Mouse (Mus musculus): Measurements from ENCODE around the gene Ankrd27. TPM values are rescaled to one million over a fixed set of nuclear protein-coding genes. Genes with fewer than 3 reads are reported as not detected.

The Ankrd27 gene
- total RNA-seq, 2 experiments from 2014 or later = 42.0 to 44.1 TPM

DNA sequence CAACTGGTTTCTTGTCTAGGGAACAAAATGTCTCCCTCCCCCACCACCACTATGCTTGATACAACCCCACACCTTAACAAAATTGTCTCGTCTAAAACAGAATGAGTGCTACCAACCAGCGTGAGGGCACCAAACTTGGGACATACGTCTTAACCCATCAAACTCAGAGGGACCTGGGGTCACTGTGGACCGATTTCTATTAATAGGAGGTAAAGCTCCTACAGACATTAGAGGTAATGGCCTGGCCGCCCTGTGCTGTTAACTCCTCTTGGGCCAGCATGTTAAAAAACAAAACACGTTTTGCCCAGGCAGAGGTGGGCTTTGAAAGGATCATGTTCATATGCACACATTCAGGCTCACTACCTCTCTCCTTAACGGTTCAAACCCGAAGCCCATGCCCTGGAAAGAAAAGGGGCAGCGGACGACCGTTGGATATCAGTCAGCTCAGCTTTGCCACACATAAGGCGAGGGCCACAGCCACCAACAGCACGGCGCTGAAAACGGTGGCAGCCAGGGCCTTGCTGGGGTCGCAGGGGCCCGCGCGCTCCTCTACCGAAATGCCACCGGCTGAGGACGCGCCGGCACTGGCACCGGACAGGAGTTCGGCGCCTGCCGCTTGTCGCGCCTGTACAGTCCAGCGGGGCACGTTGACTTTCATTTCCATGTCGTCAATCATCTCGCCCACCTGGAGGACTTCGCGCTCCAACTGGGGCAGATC lies 1.8 kb upstream of the Ankrd27 start:
- DNase-seq = no peak

DNA sequence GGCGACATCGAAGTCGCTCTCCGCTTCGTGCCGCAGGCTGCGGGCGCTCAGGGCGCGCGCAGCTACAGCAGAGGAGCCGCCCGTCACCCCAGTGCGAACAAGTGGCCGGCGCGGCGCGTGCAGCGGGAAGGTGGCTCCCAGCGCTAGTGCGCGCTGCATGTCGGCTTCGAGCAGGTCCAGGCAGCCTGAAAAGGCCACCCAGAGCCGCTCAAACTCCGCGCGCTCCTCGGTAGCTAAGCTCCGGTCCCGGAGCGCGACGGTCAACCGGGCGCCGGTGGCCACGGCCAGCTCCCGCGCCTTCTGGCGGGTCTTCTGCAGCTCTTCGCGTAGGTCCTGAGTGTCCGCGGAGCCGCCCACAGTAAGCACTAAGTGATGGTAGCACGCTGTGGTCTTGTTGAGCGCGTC lies 1.3 kb upstream of the Ankrd27 start:
- DNase-seq = no peak

DNA sequence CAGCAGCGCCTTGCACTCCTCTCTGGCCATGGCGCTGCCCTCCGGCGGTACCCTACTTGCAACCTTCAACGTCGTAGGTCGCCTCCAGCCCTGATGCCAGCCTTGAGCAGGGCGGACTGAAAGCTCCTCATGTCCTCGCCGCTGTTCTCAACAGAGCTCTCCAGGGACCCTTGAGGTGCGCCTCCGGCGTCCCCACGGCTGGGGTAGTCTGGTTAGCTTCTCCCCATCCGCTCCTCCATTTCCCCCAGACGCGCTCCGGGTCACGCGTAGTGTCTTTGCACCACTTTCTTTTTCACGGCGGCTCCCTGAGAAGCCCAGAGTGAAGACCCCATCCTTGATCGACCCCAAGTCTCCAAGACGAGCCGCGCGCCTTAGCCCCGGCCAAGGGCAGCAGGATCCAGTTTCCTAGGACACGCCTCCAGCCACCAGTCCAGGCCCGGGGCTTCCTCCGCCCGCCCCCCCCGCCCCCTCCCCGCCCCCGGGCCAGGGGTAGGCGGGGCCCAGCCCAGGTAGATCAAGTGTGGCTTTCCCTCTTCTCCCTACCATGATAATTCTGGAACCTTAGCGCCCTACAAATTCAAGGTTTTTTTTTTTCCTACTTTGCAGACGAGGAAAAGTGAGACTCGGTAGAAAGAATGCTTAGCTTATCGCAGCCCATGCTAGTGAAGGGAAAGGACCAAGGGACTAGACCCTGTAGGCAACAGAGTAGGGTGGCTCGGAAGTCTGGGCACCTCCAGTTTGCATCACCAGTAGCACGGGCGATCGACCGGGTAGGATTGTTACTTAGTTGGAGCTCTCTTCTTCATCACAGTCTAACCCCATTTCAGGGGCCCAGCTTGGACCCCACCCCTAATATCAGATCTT lies 621 bp upstream of the Ankrd27 start, which contains the start of gene Rgs9bp:
Gene Rgs9bp (minus strand): TSS at position 392 of the 864 bp plus-strand sequence.
- no peak for DNase-seq

DNA sequence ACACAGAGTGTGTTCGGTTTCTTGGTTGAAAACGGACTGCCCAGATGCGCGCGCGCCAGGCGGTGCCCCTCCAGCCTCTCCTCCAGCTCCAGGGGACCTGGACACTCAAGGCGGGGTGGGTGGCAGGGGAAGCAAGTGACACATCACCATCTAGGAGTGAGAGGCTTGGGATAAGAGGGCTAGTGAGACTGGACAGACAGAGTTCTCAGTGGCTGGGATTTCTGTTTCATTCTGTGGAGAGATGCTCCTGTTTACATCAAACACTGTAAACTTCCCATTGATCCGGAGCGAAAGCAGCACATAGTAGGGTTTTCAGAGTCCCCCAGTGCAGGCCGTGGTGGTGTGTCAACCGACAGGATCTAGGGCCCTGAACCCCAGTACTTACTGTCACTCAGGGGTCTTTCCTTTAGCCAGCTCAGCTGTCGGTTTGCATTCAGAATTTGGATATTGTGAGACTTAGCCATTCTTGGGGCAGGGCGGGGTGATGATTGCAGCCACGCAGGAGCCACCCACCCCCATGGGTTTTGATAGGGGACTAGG lies 932 bp downstream of the Ankrd27 start:
- DNase-seq = no peak

DNA sequence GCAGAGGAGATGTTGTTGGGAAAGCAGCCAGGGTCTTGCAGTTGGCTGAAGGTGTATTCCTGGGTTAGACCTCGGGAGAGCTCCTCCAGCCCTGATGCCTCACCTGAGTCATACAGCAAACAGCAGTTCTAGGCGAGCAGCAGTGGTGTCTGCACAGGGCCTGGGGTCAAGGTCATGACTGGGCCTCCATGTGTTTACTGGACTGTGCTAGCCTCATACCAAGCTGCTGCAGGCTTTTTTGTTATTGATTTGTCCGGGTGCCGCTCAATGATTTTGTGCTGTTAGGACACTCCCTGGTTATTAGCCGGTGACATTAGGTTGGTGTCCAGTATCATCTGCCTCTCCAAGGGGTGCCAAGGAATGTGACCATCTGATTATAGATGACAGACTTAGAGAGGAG lies 1.7 kb downstream of the Ankrd27 start:
- DNase-seq = no peak

DNA sequence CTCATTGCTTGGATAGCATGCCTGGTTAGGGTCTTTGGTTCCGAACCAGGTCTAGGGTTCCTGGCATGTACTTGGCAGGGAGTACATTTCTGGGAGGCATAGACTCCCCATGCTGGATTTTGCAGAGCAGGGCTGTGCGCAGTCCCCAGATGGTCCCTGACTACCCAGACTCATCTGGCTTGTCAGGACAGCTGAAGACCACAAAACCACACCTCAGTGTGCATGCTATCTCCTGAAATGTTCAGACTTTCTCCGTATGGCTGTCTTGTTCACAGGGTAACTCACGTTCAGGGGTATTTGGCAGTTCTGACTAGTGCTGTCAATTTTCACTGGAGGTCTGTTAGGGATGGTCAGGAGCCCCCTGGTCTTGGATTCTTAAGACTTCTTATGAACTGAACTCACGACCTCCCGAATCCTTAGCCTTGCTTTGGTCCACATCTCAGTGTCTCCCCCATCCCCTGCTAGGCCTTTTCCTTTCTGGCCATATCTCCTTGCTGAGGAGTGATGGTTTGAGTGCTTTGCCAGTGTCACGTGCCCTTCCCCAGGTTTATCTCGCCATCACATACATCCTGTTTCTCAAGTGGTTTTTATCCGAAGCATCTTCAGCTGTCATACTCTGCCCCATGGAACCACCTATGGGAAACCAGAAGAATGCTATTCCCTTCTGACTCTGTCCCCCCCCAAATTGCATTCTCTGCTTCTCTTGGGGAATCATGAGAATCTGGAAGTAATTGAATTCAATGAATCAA lies 2.8 kb downstream of the Ankrd27 start:
- DNase-seq = no peak

DNA sequence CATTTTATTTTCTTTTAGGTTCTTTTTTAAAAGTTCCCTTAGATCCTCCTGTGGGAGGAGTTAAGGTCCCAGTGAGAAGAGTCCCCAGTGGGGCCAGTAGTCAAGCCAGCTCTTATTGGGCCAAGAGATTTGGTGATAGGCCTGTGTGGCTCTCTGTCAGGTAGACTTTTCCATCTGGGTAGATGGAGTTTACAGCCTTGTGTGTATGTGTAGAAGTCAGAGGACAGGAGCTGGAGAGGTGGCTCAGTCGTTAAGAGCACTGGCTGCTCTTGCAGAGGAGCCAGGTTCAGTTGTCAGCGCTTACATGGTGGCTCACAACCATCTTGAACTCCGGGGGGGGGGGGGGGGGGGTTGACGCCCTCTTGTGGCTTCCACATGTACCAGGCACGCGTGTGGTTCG lies 3.4 kb downstream of the Ankrd27 start:
- DNase-seq = no peak

DNA sequence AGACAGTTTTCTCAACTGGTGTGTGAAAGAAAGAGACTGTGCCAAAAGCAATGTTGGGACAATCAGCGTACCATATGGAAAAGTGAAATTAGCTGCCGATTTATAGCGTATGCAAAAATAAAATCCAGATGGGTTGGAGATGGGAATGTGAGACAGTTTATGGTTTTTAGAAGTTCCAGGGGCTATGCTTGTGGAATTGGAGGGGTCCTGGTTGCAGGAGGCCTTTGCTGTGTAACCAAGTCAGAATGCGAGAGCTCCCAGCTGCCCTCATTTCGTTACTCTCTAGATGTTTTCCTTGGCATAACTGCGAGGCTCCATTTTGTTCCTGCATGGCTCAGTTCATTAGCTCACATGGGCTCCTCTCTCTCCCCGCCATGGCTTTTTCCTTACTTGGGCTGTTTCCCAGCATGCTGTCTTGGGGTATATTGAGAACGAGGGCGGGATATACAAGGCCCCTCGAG lies 4.7 kb downstream of the Ankrd27 start:
- DNase-seq = peak in 1 of 2 experiments; percentile 11

DNA sequence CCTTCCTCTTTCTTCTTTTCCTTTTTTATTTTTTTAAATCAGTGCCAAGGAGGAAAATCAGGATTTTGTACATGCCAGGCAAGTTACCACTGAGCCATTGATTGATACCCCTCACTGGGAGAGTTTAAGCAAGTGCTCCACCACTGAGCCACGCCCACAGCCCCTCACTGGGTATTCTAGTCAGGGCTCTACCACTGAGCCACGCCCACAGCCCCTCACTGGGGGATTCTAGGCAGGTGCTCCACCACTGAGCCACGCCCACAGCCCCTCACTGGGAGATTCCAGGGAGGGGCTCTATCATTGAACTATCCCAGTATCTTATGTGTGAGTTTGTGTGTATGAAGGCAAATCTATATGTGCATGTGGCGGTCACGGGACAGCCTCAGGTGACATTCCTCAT lies 8.3 kb downstream of the Ankrd27 start:
- DNase-seq = no peak

DNA sequence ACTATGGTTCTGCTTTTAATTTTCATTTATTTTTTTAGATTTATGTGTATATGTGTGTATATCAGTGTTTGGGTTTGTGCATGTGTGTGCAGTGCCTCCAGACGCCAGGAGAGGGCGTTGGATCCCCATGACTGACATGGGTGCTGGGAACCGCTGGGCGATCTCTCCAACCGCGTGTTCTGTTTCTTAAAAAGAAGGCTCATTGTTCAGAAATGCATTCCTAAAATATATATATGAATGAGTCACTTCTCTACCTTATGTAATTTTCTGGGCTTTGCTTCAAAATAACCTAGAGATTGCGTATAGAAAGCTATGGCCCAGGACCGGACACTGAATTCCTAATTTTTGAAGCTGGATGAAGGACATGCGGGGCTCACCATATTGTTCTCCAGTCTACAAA lies 13.4 kb downstream of the Ankrd27 start:
- DNase-seq = no peak

DNA sequence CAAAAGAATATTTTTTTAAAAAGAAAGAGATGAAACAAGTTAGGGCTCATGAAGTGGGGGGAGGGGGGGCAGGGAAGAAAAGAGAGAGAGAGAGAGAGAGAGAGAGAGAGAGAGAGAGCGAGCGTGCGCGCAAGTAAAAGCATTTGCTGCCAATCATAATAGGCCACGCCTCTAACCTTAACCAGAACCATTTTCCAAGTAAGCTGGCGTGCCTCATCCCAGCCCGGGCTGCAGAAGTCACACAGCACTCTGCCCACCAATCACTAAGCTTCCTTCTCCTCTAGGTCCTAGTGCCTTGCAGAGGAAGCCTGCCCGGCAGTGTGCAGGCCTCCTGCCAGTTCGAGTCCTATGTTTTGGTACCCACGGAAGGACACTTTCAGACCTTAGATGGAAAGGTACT lies 14.0 kb downstream of the Ankrd27 start:
- DNase-seq = no peak

DNA sequence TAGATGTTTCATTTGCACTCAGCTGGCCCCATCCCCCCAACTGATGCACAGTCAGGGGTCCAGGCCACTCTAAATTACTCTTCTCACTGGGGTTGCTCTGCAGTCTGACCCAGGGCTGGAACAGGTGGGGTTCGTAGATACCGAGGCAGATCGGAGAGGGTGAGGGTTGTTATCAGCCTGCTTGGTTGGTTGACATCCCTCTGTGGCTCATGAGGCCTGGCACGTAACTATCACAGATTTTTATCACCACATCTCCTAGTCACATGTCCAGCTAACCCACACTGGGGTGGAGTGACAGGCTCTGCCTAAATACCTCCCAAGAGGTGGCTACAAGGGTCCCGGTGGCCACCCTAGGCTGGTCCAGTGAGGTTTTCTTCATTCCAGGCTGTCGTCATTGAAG lies 15.1 kb downstream of the Ankrd27 start:
- DNase-seq = no peak

DNA sequence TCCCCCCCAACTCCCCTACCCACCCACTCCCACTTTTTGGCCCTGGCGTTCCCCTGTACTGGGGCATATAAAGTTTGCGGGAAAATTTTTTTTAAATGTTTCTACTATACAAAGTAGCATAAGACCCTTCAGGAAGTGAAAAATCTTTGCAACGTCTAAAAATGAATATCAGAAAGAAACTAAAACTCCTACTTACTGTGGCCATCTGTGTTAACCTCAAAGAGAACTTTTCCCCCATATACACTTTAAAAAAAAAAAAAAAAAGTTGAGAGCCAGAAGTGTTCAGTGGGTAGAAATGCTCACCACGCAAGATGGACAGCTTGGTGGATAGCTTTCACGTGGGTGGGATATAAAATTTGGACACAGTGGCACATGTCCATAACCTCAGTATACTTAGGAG lies 16.7 kb downstream of the Ankrd27 start:
- DNase-seq = no peak

DNA sequence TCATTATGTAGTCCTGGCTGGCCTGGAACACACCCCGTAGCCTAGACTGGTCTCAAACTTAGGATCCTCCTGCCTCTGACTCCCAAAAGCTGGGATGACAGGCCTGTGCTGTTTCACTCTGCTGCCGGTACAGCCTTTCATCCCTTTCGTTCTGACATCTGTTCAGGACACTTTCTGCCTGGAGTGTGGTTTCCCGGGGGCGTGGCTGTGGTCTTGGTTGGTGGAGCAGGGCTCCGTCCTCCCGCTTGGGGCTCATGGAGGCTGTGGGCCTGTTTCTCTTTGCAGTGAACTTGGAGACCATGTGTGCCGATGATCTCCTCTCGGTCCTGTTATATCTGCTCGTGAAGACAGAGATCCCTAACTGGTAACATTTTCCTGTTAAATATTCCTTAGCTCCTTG lies 20.8 kb downstream of the Ankrd27 start:
- no peak for DNase-seq

DNA sequence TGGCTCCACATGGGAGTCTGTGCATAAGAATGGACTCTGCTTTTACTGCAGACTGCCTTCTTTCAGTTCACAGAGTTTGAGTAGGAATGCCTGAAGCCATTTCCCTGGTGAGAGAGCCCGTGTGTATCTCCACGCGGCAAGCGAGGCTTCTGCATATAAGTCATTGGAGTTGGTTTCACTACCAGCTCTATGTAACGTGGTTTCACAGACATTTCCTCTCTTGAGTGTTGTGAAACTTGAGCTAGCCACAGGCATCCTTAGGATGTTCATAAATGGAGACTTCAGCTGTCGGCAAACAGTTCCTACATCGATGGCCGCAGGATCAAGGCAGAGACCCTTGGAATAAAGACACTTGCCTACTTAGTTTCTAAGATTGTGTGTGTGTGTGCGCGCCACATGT lies 23.2 kb downstream of the Ankrd27 start:
- DNase-seq = no peak

DNA sequence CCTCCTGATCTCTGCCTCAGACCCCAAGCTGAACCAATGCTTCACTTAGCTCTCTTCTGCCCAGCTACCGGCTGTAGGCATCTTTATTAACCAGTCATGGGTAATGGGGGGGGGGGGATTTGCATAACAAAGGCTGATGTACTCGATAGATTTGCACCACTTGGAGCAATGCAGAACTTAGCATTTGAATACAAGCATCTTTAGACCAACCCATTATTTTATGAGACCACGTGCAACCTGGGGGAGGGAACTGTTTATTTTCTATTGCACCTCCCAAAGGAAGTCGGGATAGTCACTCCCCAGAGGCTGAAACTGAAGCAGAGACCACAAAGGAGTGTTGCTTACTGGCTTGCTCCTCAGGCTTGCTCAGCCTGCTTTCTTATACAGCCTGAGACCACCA lies 31.5 kb downstream of the Ankrd27 start:
- DNase-seq = no peak

DNA sequence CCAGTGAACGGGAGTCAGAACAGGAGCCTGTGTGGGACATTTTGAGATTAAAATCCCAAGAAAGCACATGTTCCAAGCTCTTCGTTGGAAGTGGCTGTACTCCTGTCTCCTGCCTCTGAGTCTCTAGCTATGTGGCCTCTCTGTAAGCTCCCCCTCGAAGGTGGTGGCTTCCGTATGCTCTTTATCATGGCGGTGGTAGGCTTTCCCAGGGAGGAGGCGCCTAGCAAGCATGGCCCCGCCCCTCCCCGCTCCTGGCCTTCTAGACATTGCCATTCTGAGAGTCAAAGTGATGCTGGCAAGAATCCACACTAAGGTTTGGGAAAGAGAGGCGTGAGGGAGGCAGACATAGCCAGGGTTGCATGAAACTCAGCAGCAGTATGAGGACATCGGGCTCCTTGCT lies 36.6 kb downstream of the Ankrd27 start:
- no peak for DNase-seq

DNA sequence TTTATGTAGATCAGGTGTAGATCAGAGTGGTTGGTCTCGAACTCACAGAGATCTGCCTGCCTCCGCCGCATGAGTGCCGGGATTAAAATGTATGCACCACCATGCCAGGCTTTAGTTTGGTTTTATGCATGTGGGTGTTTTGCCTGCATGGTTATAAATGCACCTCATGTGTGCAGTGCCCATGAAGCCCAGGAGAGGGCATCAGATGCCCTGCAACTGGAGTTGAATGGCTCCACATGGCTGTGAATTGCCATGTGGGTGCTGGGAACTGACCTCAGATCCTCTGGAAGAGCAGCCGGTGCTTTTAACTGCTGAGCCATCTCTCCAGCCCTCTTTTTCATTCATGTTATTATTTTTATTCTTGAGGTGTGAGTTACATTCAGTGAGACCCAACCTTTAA lies 40.0 kb downstream of the Ankrd27 start:
- no peak for DNase-seq

DNA sequence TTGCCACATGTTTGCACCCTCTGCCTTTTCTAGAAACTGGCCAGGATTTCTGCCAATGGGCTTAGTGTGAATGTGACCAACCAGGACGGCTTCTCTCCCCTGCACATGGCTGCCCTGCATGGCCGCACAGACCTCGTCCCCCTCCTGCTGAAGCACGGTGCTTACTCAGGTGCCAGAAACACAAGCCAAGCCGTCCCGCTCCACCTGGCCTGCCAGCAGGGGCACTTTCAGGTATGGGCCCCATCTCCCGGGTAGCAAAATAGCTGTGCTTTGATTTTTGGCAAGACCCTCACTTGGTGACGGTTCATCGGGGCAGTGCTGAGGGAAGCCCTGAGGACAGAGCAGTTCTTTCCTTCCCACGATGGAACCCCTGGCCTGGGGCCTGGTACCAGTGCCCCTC lies 41.3 kb downstream of the Ankrd27 start:
- no peak for DNase-seq

DNA sequence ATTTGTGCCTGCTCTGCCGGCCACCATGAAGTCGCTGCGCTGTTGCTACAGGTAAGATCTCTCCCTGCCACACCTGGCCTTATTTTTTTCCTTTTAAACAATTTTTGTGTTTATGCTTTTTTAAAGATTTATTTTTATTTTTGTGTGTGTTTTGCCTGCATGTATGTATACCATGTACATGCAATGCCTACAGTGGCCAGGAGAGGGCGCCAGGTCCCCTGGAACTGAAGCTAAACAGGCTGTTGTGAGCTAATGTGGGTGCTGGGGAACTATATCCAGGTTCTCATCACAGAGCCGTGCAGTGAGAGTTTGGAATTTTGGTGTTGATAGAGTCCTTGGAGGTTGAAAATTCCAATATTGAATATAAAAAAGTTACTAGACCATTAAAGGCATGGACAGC lies 42.5 kb downstream of the Ankrd27 start:
- DNase-seq = no peak

DNA sequence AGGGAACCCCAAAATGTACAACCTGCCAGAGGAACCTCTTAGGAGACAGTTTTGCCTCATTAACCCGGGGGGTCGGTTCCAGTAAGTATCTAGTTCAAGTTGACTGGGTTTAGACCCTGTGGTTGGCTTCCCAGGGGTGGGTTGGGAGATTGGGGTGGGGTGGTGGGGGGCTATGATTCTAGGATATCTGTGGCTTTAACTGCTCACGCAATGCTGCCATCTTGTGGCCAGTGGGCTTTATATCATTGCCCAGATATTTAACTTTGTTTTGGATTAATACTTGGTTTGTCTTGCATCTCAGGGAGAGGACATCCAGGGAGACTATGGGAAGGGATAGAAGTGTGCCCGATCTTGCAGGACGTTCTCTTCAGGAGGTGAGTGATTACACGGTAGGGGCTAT lies 50.2 kb downstream of the Ankrd27 start:
- DNase-seq = no peak

DNA sequence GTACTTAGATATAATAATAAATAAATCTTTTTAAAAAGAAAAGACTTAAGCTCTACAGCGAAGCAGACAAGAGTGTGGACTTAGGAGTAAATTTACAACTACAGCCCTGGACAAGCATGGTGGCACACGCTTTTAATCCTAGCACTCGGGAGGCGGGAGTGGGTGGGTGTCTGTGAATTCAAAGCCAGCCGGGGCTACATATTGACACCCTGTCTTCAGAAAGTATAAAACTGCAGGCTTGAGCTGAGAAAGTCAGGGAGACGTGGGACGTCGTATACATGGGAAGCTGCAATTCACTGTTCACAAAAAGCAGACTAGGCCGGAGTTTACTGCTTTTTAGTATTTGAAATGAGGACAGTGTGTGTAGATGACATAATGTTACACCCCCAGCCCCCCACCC lies 50.8 kb downstream of the Ankrd27 start:
- DNase-seq = no peak

DNA sequence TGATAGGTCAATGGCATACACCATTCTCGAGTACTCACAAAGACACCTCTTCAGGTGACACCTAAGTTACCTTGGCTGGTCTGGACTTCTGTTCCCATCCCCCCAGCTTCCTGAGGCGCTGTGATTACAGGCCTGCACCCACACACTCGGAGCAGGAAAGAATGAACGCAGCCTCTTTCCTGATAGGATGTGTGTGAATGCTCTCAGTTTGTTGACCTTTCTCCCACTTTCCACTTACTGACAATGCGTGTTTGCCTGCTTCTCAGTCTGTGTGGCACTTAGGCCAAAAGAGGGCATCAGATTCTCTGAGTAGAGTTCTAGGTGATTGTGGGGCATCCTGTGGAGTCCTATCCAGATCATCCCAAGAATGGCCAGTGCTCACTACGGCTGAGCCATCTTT lies 54.0 kb downstream of the Ankrd27 start:
- DNase-seq = no peak

All from layer of hippocampus, postnatal 36 days (tissue).